Mouse (Mus musculus): Measurements from ENCODE around the gene Gm49384.
"Not testable (repeated sequence)": the region's sequence is repeated elsewhere in the genome, so short reads cannot be mapped to it uniquely, and the experiment has no call there.

The Gm49384 gene

DNA sequence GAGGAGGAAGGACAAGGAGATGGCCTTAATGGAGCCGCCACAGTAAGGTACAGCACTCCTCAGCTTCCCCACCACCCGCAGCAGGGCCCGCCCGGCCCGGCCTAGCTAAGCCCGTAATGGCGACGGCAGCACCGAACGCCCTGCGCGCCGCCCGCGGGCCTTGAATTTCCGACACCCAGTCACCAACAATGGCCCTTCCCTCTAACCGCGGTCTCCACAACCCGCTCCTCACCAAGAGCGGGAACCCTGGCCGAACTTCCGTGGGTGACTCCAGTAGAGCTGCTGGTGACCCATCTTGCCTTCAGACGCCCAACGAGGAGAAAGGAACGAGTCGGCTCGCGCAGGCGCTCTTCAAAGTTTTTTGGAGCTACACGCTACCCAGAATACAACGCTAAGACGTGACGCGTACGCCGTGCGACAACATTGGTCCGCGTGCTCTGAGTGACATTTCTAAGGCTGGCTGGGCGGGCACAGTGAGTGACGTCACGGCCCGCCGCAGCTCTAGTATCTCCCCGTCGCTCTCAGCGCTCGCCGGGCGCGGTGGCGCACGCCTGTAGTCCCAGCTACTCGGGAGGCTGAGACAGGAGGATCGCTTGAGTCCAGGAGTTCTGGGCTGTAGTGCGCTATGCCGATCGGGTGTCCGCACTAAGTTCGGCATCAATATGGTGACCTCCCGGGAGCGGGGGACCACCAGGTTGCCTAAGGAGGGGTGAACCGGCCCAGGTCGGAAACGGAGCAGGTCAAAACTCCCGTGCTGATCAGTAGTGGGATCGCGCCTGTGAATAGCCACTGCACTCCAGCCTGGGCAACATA, 45.1 kb downstream of the Gm49384 start, which contains the start of gene Rps29:
Gene Rps29 (minus strand): TSS at position 422 of the 813 bp plus-strand sequence.
- not testable (repeated sequence) for TF ChIP-seq GATA4 (IDR thresholded peaks at IDR 0.05; ENCODE audit: insufficient replicate concordance, low read length)

DNA sequence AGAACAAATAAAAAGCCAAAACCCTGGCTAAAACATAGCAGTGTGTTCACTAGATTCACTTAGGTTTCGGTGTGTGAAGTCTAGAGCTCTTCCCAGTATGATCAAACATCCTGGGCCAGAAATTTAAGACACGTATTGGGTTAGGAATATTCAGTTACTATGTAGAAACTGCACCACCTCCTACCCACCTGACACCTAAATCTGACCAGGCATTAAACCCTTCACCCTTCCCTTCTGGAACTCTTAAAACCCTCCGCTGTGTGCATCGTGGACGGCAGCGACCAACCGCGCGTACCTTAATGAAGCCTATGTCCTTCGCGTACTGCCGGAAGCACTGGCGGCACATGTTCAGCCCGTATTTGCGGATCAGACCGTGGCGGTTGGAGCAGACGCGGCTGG, 45.7 kb downstream of the Gm49384 start:
- TF ChIP-seq GATA4 (IDR thresholded peaks at IDR 0.05; ENCODE audit: insufficient replicate concordance, low read length) = no peak

GRCm38 (mm10) chr12:69157107-69157506, 47.0 kb downstream of the Gm49384 start:
- TF ChIP-seq GATA4 (IDR thresholded peaks at IDR 0.05; ENCODE audit: insufficient replicate concordance, low read length) = no peak

DNA sequence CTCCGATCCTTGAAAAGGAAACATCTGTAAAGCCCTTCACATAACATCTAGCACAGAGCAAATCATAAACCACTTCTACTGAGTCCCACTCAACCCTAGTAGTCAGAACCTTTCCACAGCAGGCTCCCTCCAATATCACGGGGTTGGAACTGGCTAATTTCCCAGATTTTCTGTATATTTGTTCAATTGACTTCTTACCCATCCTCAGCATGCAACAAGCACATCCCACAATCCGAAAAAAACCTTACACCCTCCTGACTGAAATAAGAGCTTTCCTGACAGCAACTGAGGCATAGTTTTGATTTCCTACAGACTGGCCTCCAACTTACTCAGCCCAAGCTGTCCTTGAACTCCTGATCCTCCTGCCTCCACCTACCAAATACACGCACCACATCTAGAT, 47.6 kb downstream of the Gm49384 start:
- TF ChIP-seq GATA4 (IDR thresholded peaks at IDR 0.05; ENCODE audit: insufficient replicate concordance, low read length) = no peak

DNA sequence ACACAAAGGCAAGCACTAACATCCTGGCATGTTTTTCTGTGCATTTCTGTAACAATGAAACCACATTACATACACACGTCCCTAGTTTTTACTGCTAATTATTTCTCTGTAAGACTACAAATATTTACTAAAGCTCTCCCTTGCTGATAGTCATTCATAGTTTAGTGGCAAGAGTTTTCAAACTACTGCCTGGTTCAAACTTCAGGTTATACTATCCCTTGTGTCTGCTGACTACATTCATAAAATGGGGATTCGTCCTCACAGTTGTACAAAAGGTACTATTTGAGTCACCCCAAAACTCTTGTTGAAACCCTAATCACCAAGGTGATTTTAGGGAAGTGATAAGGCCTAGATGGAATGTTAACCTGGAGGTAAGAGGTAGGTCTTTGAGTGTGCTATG, 48.1 kb downstream of the Gm49384 start:
- no peak for TF ChIP-seq GATA4 (IDR thresholded peaks at IDR 0.05; ENCODE audit: insufficient replicate concordance, low read length)

DNA sequence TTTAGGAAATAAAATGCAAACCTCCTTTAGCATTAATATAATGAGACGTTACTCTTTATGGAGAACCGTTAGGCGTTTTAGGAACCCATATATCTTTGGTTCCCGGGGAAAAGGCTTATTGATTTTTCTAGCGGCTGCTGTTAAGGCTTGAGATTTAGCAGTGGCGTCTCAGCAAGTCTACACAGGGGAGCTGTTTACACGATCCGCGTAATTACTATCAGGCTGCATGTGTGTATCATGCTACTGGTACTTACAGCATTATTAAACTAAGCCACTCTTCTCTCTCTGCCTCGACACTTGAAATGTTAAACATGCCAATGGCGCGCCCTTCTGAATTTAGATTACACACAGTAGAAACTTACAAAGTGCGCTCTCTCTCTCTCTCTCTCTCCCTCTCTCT, 54.0 kb downstream of the Gm49384 start:
- no peak for TF ChIP-seq GATA4 (IDR thresholded peaks at IDR 0.05; ENCODE audit: insufficient replicate concordance, low read length)

GRCm38 (mm10) chr12:69147166-69147735, 56.8 kb downstream of the Gm49384 start:
- no peak for TF ChIP-seq GATA4 (IDR thresholded peaks at IDR 0.05; ENCODE audit: insufficient replicate concordance, low read length)

DNA sequence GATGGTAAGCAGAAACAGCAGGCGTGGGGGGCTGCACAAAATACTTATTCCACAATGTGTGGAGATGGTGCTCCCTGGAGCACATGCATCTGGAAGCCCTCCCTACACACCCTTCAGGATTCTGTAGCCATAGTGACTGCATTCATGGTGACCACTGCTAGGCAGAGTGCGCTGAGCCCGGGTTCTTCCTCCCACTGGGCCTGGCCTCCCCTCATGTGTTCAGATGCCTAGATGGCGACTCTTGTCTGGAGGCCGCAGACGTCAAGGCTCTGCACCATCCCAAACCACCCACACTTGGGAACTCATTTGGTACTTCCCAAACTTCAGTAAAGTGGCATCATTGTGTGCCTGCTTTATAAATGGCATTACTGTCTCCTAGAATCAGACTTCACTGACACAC, 60.6 kb downstream of the Gm49384 start:
- TF ChIP-seq GATA4 (IDR thresholded peaks at IDR 0.05; ENCODE audit: insufficient replicate concordance, low read length) = no peak

DNA sequence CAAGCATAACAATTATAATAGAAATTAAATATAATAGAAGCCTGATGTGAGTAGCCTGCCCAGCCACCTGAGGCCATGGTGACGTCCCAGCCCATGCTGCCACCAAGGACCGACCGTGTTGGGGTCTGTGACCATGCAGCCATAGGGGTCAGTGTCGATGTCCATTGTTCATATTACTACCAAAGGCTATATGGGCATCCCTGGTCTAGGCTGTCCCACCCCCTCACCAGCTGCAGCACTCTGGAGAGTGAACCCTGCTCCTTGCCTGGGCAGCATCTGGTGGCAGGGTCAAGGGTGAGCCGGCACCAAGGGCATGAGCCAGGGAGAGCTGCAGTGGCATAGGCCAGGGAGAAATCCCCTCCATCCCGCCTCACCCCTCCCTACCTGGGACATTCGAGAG, 64.2 kb downstream of the Gm49384 start:
- TF ChIP-seq GATA4 (IDR thresholded peaks at IDR 0.05; ENCODE audit: insufficient replicate concordance, low read length) = no peak

All from liver, adult (tissue).